Mouse (Mus musculus) midbrain, embryonic 12.5 days (tissue): ENCODE measurements around the gene Fut11. TPM values are rescaled to one million over a fixed set of nuclear protein-coding genes. Genes with fewer than 3 reads are reported as not detected.
A peak's percentile ranks its signal among the peaks of the same experiment; 100 is the strongest.

Experiments used
- ATAC-seq: fragments of 200-750 bp; cut with Nextera tagmentation; 2 replicates; pipeline ENCODE4 v1.8.0; 2017; ENCODE audit warnings: low read depth, moderate TSS enrichment, moderate library complexity; ENCODE audit not compliant: low FRiP score
- H3K27ac ChIP-seq: fragments of 300-500 bp; sonication (generic); replicated peaks from 2 replicates; pipeline ENCODE4 v1.5.1; 2016; ENCODE audit warnings: mild to moderate bottlenecking
- H3K27me3 ChIP-seq: fragments of 300-500 bp; sonication (generic); 2 replicates; pipeline ENCODE4 v1.6.1; 2016; ENCODE audit warnings: mild to moderate bottlenecking
- H3K36me3 ChIP-seq: fragments of 300-500 bp; sonication (generic); 2 replicates; pipeline ENCODE4 v1.6.1; 2016
- H3K4me1 ChIP-seq: fragments of 300-500 bp; sonication (generic); 2 replicates; pipeline ENCODE4 v1.6.1; 2016
- H3K4me2 ChIP-seq: fragments of 300-500 bp; sonication (generic); replicated peaks from 2 replicates; pipeline ENCODE4 v1.6.1; 2016; ENCODE audit warnings: mild to moderate bottlenecking, moderate library complexity
- H3K4me3 ChIP-seq: fragments of 300-500 bp; sonication (generic); 2 replicates; pipeline ENCODE4 v1.5.1; 2016; ENCODE audit warnings: mild to moderate bottlenecking
- H3K9ac ChIP-seq: fragments of 300-500 bp; sonication (generic); replicated peaks from 2 replicates; pipeline ENCODE4 v1.6.1; 2016; ENCODE audit warnings: mild to moderate bottlenecking, moderate library complexity
- H3K9me3 ChIP-seq: fragments of 300-500 bp; sonication (generic); 2 replicates; pipeline ENCODE4 v1.6.1; 2016; ENCODE audit warnings: mild to moderate bottlenecking
- WGBS: fragments of 180-500 bp; shearing (Covaris S2); methylation state at CpG from one replicate; pipeline ENCODE4 v1.1.7; 2016; 5-methylcytosine and 5-hydroxymethylcytosine counted together
- polyA plus RNA-seq: library from polyadenylated mRNA; unstranded; fragments of >200 nt; fragmentation: Nextera tagmentation; extraction: Ambion mirVana; gene quantifications from 2 replicates; pipeline ENCODE4 v1.2.1, GENCODE M21; 2016

Fut11 gene
- polyA plus RNA-seq, 1 experiment from 2014 or later, result 26.8 TPM

GRCm38 (mm10) chr14:20681742-20682141 is 13.0 kb upstream of the Fut11 start:
- Histone ChIP-seq H3K9me3 (no peaks in the 10 kb centered on the region), H3K27me3 (no peaks in the 10 kb centered on the region), H3K27ac (no peak overlapping the region), H3K4me1 (no peaks in the 10 kb centered on the region), H3K36me3 (peaks cover 98% of the 10 kb centered on the region), H3K9ac (no peak overlapping the region), H3K4me2 (no peak overlapping the region), H3K4me3 (no peak overlapping the region)
- 92% methylated on average over 2 of the region's 2 CpGs for WGBS
- no peak for ATAC-seq

DNA sequence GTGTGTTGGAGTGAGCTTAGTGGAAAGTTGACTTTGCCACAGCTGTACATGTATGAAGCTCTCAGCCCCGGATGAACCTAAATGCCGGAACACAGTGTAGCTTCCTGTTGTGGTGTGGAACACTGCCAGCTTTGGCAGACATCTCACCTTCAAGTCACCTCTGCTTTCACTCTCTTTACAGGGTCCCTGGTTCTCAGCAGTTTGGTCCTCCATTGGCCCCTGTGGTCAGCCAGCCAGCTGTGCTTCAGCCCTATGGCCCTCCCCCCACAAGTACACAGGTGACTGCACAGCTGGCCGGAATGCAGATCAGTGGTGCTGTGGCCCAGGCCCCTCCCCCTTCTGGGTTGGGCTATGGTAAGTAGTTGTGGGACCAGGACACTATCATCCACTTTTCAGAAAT is 12.3 kb upstream of the Fut11 start:
- 80% methylated on average over 3 of the region's 3 CpGs for WGBS
- Histone ChIP-seq H3K27me3 (no peaks in the 10 kb centered on the region), H3K4me1 (no peaks in the 10 kb centered on the region), H3K9ac (no peak overlapping the region), H3K9me3 (no peaks in the 10 kb centered on the region), H3K4me2 (no peak overlapping the region), H3K27ac (no peak overlapping the region), H3K36me3 (peaks cover 98% of the 10 kb centered on the region), H3K4me3 (no peak overlapping the region)
- no peak for ATAC-seq

GRCm38 (mm10) chr14:20686576-20686975 is 8.2 kb upstream of the Fut11 start:
- Histone ChIP-seq H3K4me2 (no peak overlapping the region), H3K4me1 (no peaks in the 10 kb centered on the region), H3K27ac (no peak overlapping the region), H3K4me3 (no peak overlapping the region), H3K9ac (no peak overlapping the region), H3K9me3 (no peaks in the 10 kb centered on the region), H3K27me3 (no peaks in the 10 kb centered on the region), H3K36me3 (peaks cover 98% of the 10 kb centered on the region)
- no peak for ATAC-seq
- 92% methylated on average over 3 of the region's 3 CpGs for WGBS

GRCm38 (mm10) chr14:20689009-20689408 is 5.8 kb upstream of the Fut11 start:
- no peaks in the 10 kb centered on the region for H3K27me3 ChIP-seq
- no peak overlapping the region for H3K9ac ChIP-seq
- H3K27ac ChIP-seq, result no peak overlapping the region
- H3K9me3 ChIP-seq, result no peaks in the 10 kb centered on the region
- H3K4me1 ChIP-seq, result peaks cover 2% of the 10 kb centered on the region; the same call in 1 of the 2 replicates
- WGBS, result 92% methylated on average over 2 of the region's 2 CpGs
- ATAC-seq, result no peak
- no peak overlapping the region for H3K4me2 ChIP-seq
- no peak overlapping the region for H3K4me3 ChIP-seq
- peaks cover 99% of the 10 kb centered on the region for H3K36me3 ChIP-seq

- ATAC-seq, result no peak
- peaks cover 20% of the 10 kb centered on the region for H3K4me1 ChIP-seq
- H3K9ac ChIP-seq, result no peak overlapping the region
- WGBS, result 95% methylated on average over 6 of the region's 6 CpGs
- no peak overlapping the region for H3K4me3 ChIP-seq
- peaks cover 76% of the 10 kb centered on the region for H3K36me3 ChIP-seq
- no peaks in the 10 kb centered on the region for H3K27me3 ChIP-seq
- no peak overlapping the region for H3K4me2 ChIP-seq
- H3K9me3 ChIP-seq, result no peaks in the 10 kb centered on the region
- no peak overlapping the region for H3K27ac ChIP-seq
Observed at GRCm38 (mm10) chr14:20691772-20692171, 3.0 kb upstream of the Fut11 start.

GRCm38 (mm10) chr14:20693589-20694101 is 1.1 kb upstream of the Fut11 start:
- no peak overlapping the region for H3K9ac ChIP-seq
- H3K4me1 ChIP-seq, result peaks cover 37% of the 10 kb centered on the region
- H3K4me3 ChIP-seq, result no peak overlapping the region
- WGBS, result 95% methylated on average over 10 of the region's 10 CpGs
- H3K9me3 ChIP-seq, result no peaks in the 10 kb centered on the region
- H3K27ac ChIP-seq, result no peak overlapping the region
- ATAC-seq, result no peak
- H3K4me2 ChIP-seq, result no peak overlapping the region
- H3K36me3 ChIP-seq, result peaks cover 57% of the 10 kb centered on the region
- no peaks in the 10 kb centered on the region for H3K27me3 ChIP-seq

- WGBS, result 52% methylated on average over 13 of the region's 13 CpGs
Observed at GRCm38 (mm10) chr14:20694185-20694883, 434 bp upstream of the Fut11 start.

GRCm38 (mm10) chr14:20695761-20696520 is 1.2 kb downstream of the Fut11 start:
- Histone ChIP-seq H3K9ac (peak overlapping the region; percentile 91), H3K9me3 (no peaks in the 10 kb centered on the region), H3K36me3 (peaks cover 35% of the 10 kb centered on the region), H3K27me3 (no peaks in the 10 kb centered on the region), H3K27ac (peak overlapping the region; percentile 97), H3K4me2 (peak overlapping the region; percentile 87), H3K4me3 (peak overlapping the region; percentile 90), H3K4me1 (peaks cover 51% of the 10 kb centered on the region)
- 15% methylated on average over 27 of the region's 27 CpGs for WGBS
- ATAC-seq, result no peak

More at GRCm38 (mm10) chr14:20694185-20694883, 434 bp upstream of the Fut11 start:
- Histone ChIP-seq H3K9me3 (no peaks in the 10 kb centered on the region), H3K27me3 (no peaks in the 10 kb centered on the region), H3K27ac (peak overlapping the region; percentile 97), H3K36me3 (peaks cover 50% of the 10 kb centered on the region), H3K4me1 (peaks cover 40% of the 10 kb centered on the region), H3K4me3 (peak overlapping the region; percentile 90), H3K4me2 (peak overlapping the region; percentile 87), H3K9ac (peak overlapping the region; percentile 91)
- peak; percentile 61 for ATAC-seq

- H3K4me1 ChIP-seq, result peaks cover 60% of the 10 kb centered on the region
- no peak overlapping the region; the same call in 1 of the 2 replicates for H3K27ac ChIP-seq
- no peaks in the 10 kb centered on the region for H3K9me3 ChIP-seq
- no peaks in the 10 kb centered on the region for H3K27me3 ChIP-seq
- peaks cover 25% of the 10 kb centered on the region for H3K36me3 ChIP-seq
- peak overlapping the region; percentile 87 for H3K4me2 ChIP-seq
- H3K9ac ChIP-seq, result peak overlapping the region; percentile 91; the same call in 1 of the 2 replicates
- 15% methylated on average over 1 of the region's 1 CpGs for WGBS
- peak overlapping the region; percentile 90 for H3K4me3 ChIP-seq
- ATAC-seq, result no peak
Observed at GRCm38 (mm10) chr14:20696986-20697385, 2.2 kb downstream of the Fut11 start.

- Histone ChIP-seq H3K27ac (no peak overlapping the region), H3K4me1 (peaks cover 64% of the 10 kb centered on the region), H3K4me3 (0 out of 2 replicates have a peak overlapping the region, but pooled peaks have one; percentile 5), H3K9me3 (no peaks in the 10 kb centered on the region), H3K9ac (peak overlapping the region; percentile 31; the same call in 1 of the 2 replicates), H3K36me3 (peaks cover 9% of the 10 kb centered on the region), H3K27me3 (no peaks in the 10 kb centered on the region), H3K4me2 (peak overlapping the region; percentile 87; the same call in 1 of the 2 replicates)
- ATAC-seq, result no peak
- WGBS, result 92% methylated on average over 2 of the region's 2 CpGs
Observed at GRCm38 (mm10) chr14:20698515-20698914, 3.7 kb downstream of the Fut11 start.

DNA sequence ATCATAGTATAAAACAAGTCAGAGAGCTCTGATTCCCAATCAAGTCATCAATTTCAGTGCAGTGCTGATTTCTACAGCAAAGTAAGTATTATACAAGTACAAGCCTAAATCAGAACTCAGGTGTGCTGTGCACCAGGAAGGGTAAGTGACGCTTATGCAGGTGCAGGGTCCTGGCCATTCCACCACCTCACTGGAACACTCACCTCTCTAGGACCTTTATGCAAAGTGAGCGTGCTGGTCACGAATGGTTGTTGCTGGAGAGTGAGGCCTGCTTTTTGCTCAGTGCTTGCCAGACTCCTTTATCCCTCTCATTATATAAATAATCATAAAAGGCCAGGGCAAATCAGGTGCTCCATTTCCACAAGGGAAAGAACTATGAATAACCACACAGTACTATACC is 5.6 kb downstream of the Fut11 start:
- Histone ChIP-seq H3K27me3 (no peaks in the 10 kb centered on the region), H3K27ac (no peak overlapping the region), H3K36me3 (peaks cover 11% of the 10 kb centered on the region), H3K4me2 (no peak overlapping the region), H3K9me3 (no peaks in the 10 kb centered on the region), H3K4me3 (no peak overlapping the region), H3K9ac (no peak overlapping the region), H3K4me1 (peaks cover 61% of the 10 kb centered on the region)
- ATAC-seq, result no peak
- 89% methylated on average over 3 of the region's 3 CpGs for WGBS

DNA sequence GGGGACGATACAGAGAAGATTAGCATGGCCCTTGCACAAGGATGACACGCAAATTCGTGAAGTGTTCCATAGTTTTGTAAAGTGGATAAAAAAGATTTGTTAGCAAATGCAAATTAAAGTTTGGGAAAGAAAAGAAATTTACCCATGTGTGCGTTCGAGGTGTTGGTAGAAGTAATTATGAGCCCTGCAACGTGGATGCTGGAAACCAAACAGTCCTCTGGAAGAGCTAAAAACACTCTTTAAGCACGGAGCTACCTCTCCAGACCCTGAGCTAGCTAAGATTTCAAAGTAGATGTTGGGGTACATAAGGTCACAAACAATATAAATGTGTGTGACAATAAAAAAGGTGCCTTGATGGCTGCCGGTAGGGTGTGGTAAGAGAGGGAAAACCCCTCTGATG is 6.8 kb downstream of the Fut11 start:
- Histone ChIP-seq H3K4me1 (peaks cover 51% of the 10 kb centered on the region), H3K9ac (no peak overlapping the region), H3K4me2 (peak overlapping the region; percentile 72), H3K27ac (no peak overlapping the region), H3K27me3 (no peaks in the 10 kb centered on the region), H3K4me3 (peak overlapping the region; percentile 63; the same call in 1 of the 2 replicates), H3K36me3 (peaks cover 15% of the 10 kb centered on the region), H3K9me3 (no peaks in the 10 kb centered on the region)
- WGBS, result 82% methylated on average over 8 of the region's 8 CpGs
- no peak for ATAC-seq
